Mouse (Mus musculus) ES-E14 (cell line): ENCODE data around the gene Zfp768. TPM values are rescaled to one million over a fixed set of nuclear protein-coding genes. Genes with fewer than 3 reads are reported as not detected.
A peak's percentile ranks its signal among the peaks of the same experiment; 100 is the strongest.

Experiments
- DNase-seq: peaks from one replicate; pipeline ENCODE4 v3.0.0-alpha.2; 2013; ENCODE audit warnings: low read depth, low spot score
- H3K27ac ChIP-seq: 2 replicates; pipeline ENCODE4 v1.5.1; 2012; ENCODE audit warnings: low read depth, mild to moderate bottlenecking, low read length, moderate library complexity, mixed read lengths; ENCODE audit not compliant: poor library complexity, insufficient read depth, severe bottlenecking
- H3K36me3 ChIP-seq: 2 replicates; pipeline ENCODE4 v1.6.1; 2012; ENCODE audit warnings: mild to moderate bottlenecking, low read length, moderate library complexity, mixed read lengths; ENCODE audit not compliant: control insufficient read depth, poor library complexity, insufficient read depth, severe bottlenecking
- H3K4me1 ChIP-seq, 2 experiments: fragments of 150-350 bp in 1 of 2; sonication (generic) in 1 of 2; 2 replicates each; pipeline ENCODE4 v1.6.1; 2012; ENCODE audit warnings: low read length in 2 of 2, mild to moderate bottlenecking in 1 of 2, mixed read lengths in 1 of 2; ENCODE audit not compliant: control insufficient read depth in 2 of 2, insufficient read depth in 2 of 2, poor library complexity in 1 of 2
- H3K4me3 ChIP-seq, 2 experiments: fragments of 150-350 bp in 1 of 2; sonication (generic) in 1 of 2; 2 replicates each; pipeline ENCODE4 v1.5.1; 2012; ENCODE audit warnings: low read length in 2 of 2, low read depth in 1 of 2, mild to moderate bottlenecking in 1 of 2, mixed read lengths in 1 of 2; ENCODE audit not compliant: insufficient read depth in 1 of 2, poor library complexity in 1 of 2, severe bottlenecking in 1 of 2
- H3K9ac ChIP-seq: 2 replicates; pipeline ENCODE4 v1.6.1; 2012; ENCODE audit warnings: low read depth, mild to moderate bottlenecking, low read length, mixed read lengths; ENCODE audit not compliant: poor library complexity, insufficient read depth, severe bottlenecking
- H3K9me3 ChIP-seq: fragments of 150-350 bp; sonication (generic); 2 replicates; pipeline ENCODE4 v1.6.1; 2012; ENCODE audit warnings: low read depth, mild to moderate bottlenecking, low read length; ENCODE audit not compliant: control insufficient read depth, insufficient read depth
- CHD2 ChIP-seq: IDR thresholded peaks from 2 replicates; pipeline ENCODE4 v1.6.1; 2014; ENCODE audit warnings: mild to moderate bottlenecking, low read depth, low read length, inconsistent platforms
- HCFC1 ChIP-seq: IDR thresholded peaks from 2 replicates; pipeline ENCODE4 v1.6.1; 2012; ENCODE audit warnings: low read length, inconsistent platforms, borderline replicate concordance; ENCODE audit not compliant: insufficient read depth
- MAFK ChIP-seq: IDR thresholded peaks from 2 replicates; pipeline ENCODE4 v1.6.1; 2014; ENCODE audit warnings: mild to moderate bottlenecking, low read depth, low read length, inconsistent platforms; ENCODE audit not compliant: insufficient read depth
- ZC3H11A ChIP-seq: IDR thresholded peaks from 2 replicates; pipeline ENCODE4 v1.6.1; 2012; ENCODE audit warnings: low read depth, mild to moderate bottlenecking, inconsistent platforms, low read length, borderline replicate concordance
- ZNF384 ChIP-seq: IDR thresholded peaks from 2 replicates; pipeline ENCODE4 v1.6.1; 2012; ENCODE audit warnings: low read depth, low read length, inconsistent platforms
- in situ Hi-C, 2 experiments: fragments of 600-800 bp; cut with MboI; formaldehyde crosslinking; loops; one replicate each; pipeline ENCODE4 v1.15.1; 2025; ENCODE audit warnings: low sequenced_read_pairs in 2 of 2, inconsistent platforms in 1 of 2; ENCODE audit not compliant: unreplicated experiment in 2 of 2
- total RNA-seq: library from RNA; depleted of rRNA; stranded (reverse); fragments of 300-350 nt; gene quantifications from 2 replicates; pipeline ENCODE4 v1.2.3, GENCODE M21; 2012; rRNA removed

The Zfp768 gene
- total RNA-seq, result 3.5 and 4.4 TPM in 2 replicates

- in situ Hi-C loops, result no loop called here
- Histone ChIP-seq H3K4me3 (peak within 1 kb of the TSS; percentile 94 to 100), H3K27ac (no peak within 1 kb of the TSS; the same call in 1 of the 2 replicates)
Measured at GRCm38 (mm10) chr7:127345512-127346325, at the start of gene Zfp768. Gene Zfp768 (minus strand): TSS chr7:127345589.

GRCm38 (mm10) chr7:127393944-127394333 is 48.5 kb upstream of the Zfp768 start:
- in situ Hi-C loops, result no loop called here
- no peak for DNase-seq
- peak overlapping the region; percentile 23; the same call in 1 of the 2 replicates for H3K9ac ChIP-seq
- H3K4me1 ChIP-seq, result peaks cover 0 to 8% of the 10 kb centered on the region in 2 experiments; a peak in 1 of 4 replicates
- no peak overlapping the region for H3K27ac ChIP-seq
- no peaks in the 10 kb centered on the region for H3K9me3 ChIP-seq
- H3K4me3 ChIP-seq, result peak overlapping the region; percentile 25 to 58; a peak in 3 of 4 replicates
- H3K36me3 ChIP-seq, result no peaks in the 10 kb centered on the region
- TF ChIP-seq HCFC1, result no peak
- TF ChIP-seq CHD2, result no peak
- TF ChIP-seq ZNF384, result no peak
- no peak for TF ChIP-seq ZC3H11A
- no peak for TF ChIP-seq MAFK

More at GRCm38 (mm10) chr7:127345512-127346325, at the start of gene Zfp768:
- peak; percentile 90 for DNase-seq
- H3K4me1 ChIP-seq, result peaks cover 1 to 5% of the 10 kb centered on the region in 2 experiments; a peak in 2 of 4 replicates
- H3K9me3 ChIP-seq, result no peaks in the 10 kb centered on the region
- H3K9ac ChIP-seq, result peak within 1 kb of the TSS; percentile 87
- H3K36me3 ChIP-seq, result no peaks in the 10 kb centered on the region
- TF ChIP-seq HCFC1, result peak; percentile 87
- TF ChIP-seq ZC3H11A, result no peak
- no peak for TF ChIP-seq ZNF384
- peak; percentile 30; the same call in 1 of the 2 replicates for TF ChIP-seq CHD2

- no peaks in the 10 kb centered on the region for H3K9me3 ChIP-seq
- peaks cover 0 to 8% of the 10 kb centered on the region in 2 experiments; a peak in 1 of 4 replicates for H3K4me1 ChIP-seq
- H3K4me3 ChIP-seq, result peak within 1 kb of the TSS; percentile 81 to 97
- peak; percentile 100 for DNase-seq
- TF ChIP-seq ZC3H11A, result no peak
- 0 out of 2 replicates have a peak, but pooled peaks have one; percentile 5 for TF ChIP-seq CHD2
- peak; percentile 86 for TF ChIP-seq HCFC1
- in situ Hi-C loops, result no loop called here
- H3K27ac ChIP-seq, result no peak within 1 kb of the TSS
- peak within 1 kb of the TSS; percentile 82 for H3K9ac ChIP-seq
- H3K36me3 ChIP-seq, result no peaks in the 10 kb centered on the region
Measured at GRCm38 (mm10) chr7:127393157-127393943, 48.0 kb upstream of the Zfp768 start, which contains the start of gene E430018J23Rik. Gene E430018J23Rik (minus strand): TSS chr7:127393629.

- Histone ChIP-seq H3K36me3 (no peaks in the 10 kb centered on the region), H3K9ac (no peak overlapping the region), H3K9me3 (no peaks in the 10 kb centered on the region), H3K27ac (no peak overlapping the region), H3K4me3 (no peak overlapping the region; a peak in 1 of 4 replicates), H3K4me1 (peaks cover 0 to 8% of the 10 kb centered on the region in 2 experiments; a peak in 1 of 4 replicates)
- DNase-seq, result no peak
- TF ChIP-seq ZC3H11A (no peak), HCFC1 (no peak), MAFK (no peak), CHD2 (no peak), ZNF384 (no peak)
- in situ Hi-C loops, result no loop called here
Measured at GRCm38 (mm10) chr7:127392251-127392824, 46.9 kb upstream of the Zfp768 start.
